Comparison of ENCODE assay signal across 8 mouse cellular contexts in the genomic region with DNA sequence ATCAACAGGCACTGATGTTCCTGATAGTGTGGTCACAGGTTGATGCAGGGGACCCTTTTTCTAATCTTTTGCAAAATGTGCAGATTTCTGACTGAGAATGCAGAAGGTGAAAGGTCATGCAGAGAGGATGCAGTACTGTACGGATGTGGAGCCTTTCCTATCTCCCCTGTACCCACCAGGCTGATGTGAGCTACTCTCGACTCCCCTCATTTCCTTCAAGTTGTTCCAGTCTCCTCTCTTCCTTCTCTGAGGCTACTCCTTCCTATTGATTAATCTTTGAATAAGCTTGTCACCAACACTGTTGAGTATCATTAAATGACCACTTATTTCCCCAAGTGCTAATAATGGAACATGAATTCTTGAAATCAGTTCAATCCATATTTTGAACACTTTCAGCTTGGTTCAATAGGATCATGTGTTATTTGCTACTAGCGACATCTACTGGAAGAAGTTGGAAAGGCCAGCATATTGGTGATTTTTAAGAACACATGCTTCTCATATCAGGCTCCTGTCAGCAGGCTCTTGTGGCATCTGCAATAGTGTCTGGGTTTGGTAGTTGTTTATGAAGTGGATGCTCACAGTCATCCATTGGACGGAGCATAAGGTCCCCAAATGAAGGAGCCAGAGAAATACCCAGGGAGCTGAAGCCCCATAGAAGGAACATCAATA. TPM values are rescaled to one million over a fixed set of nuclear protein-coding genes. Genes with fewer than 3 reads are reported as not detected.
A peak's percentile ranks its signal among the peaks of the same experiment; 100 is the strongest.
DNase-seq lines count a peak whose midpoint lies in the region; ATAC-seq lines count a peak whose summit lies in the region.

No protein-coding gene starts in this region.

- no peak overlapping the region for H3K4me3 ChIP-seq in intestine, embryonic 14.5 days (ENCODE audit: low read depth, low read length)
- no peak overlapping the region for H3K4me3 ChIP-seq in intestine, embryonic 15.5 days (replicated peaks)
- H3K4me3 ChIP-seq in forebrain, embryonic 14.5 days (ENCODE audit: low read depth, low read length): no peak overlapping the region
- H3K4me3 ChIP-seq in midbrain, embryonic 13.5 days (replicated peaks): no peak overlapping the region

- H3K4me1 ChIP-seq in intestine, embryonic 14.5 days (replicated peaks; ENCODE audit: control insufficient read depth, insufficient read depth, low read length): 0 out of 2 replicates have a peak, but pooled peaks cover 3% of the 10 kb centered on the region
- no peaks in the 10 kb centered on the region; the same call in 1 of the 2 replicates for H3K4me1 ChIP-seq in intestine, embryonic 15.5 days (replicated peaks)
- H3K4me1 ChIP-seq in forebrain, embryonic 14.5 days (ENCODE audit: control insufficient read depth, insufficient read depth, low read length): no peaks in the 10 kb centered on the region
- H3K4me1 ChIP-seq in midbrain, embryonic 13.5 days (replicated peaks): no peaks in the 10 kb centered on the region

- H3K4me2 ChIP-seq in intestine, embryonic 14.5 days (ENCODE audit: low read length): no peak overlapping the region
- H3K4me2 ChIP-seq in intestine, embryonic 15.5 days (replicated peaks): no peak overlapping the region
- H3K4me2 ChIP-seq in forebrain, embryonic 14.5 days (ENCODE audit: low read length): no peak overlapping the region
- H3K4me2 ChIP-seq in midbrain, embryonic 13.5 days (replicated peaks): no peak overlapping the region

- H3K9me3 ChIP-seq in intestine, embryonic 14.5 days (ENCODE audit: control insufficient read depth, low read length): peaks cover 5% of the 10 kb centered on the region; the same call in 1 of the 2 replicates
- no peaks in the 10 kb centered on the region for H3K9me3 ChIP-seq in intestine, embryonic 15.5 days
- H3K9me3 ChIP-seq in forebrain, embryonic 14.5 days (replicated peaks; ENCODE audit: control insufficient read depth, low read length): no peaks in the 10 kb centered on the region
- peaks cover 7% of the 10 kb centered on the region; the same call in 1 of the 2 replicates for H3K9me3 ChIP-seq in midbrain, embryonic 13.5 days

- H3K9ac ChIP-seq in intestine, embryonic 14.5 days (ENCODE audit: low read length): no peak overlapping the region
- H3K9ac ChIP-seq in intestine, embryonic 15.5 days: no peak overlapping the region
- no peak overlapping the region for H3K9ac ChIP-seq in forebrain, embryonic 14.5 days (ENCODE audit: low read length)
- no peak overlapping the region for H3K9ac ChIP-seq in midbrain, embryonic 13.5 days (replicated peaks)

- 34% methylated on average over 4 of the region's 4 CpGs for WGBS in intestine, embryonic 14.5 days
- WGBS in intestine, embryonic 15.5 days: 36% methylated on average over 4 of the region's 4 CpGs
- WGBS in forebrain, embryonic 14.5 days: 43% methylated on average over 4 of the region's 4 CpGs
- WGBS in midbrain, embryonic 13.5 days: 44% methylated on average over 4 of the region's 4 CpGs

- no peaks in the 10 kb centered on the region for H3K27me3 ChIP-seq in intestine, embryonic 14.5 days (replicated peaks; ENCODE audit: control insufficient read depth, insufficient read depth, low read length)
- no peaks in the 10 kb centered on the region for H3K27me3 ChIP-seq in intestine, embryonic 15.5 days (replicated peaks)
- no peaks in the 10 kb centered on the region for H3K27me3 ChIP-seq in forebrain, embryonic 14.5 days (replicated peaks; ENCODE audit: control insufficient read depth, insufficient read depth, low read length)
- H3K27me3 ChIP-seq in midbrain, embryonic 13.5 days: no peaks in the 10 kb centered on the region

- DNase-seq in intestine, embryonic 14.5 days (ENCODE audit: low spot score): no peak
- DNase-seq in CD4-positive helper T cell, adult 2 months (ENCODE audit: low read depth, low spot score): peak; percentile 78
- DNase-seq in brain, adult 2 months (ENCODE audit: low read depth, low spot score): peak; percentile 88
- DNase-seq in forebrain, embryonic 14.5 days (ENCODE audit: low spot score): peak; percentile 87
- peak; percentile 62 to 69 for DNase-seq in kidney, postnatal 36 days
- DNase-seq in urinary bladder, postnatal 10 days (ENCODE audit: low spot score): no peak

- H3K27ac ChIP-seq in intestine, embryonic 14.5 days (ENCODE audit: low read depth): no peak overlapping the region
- H3K27ac ChIP-seq in intestine, embryonic 15.5 days: no peak overlapping the region
- H3K27ac ChIP-seq in forebrain, embryonic 14.5 days (ENCODE audit: low read depth, low read length): no peak overlapping the region
- no peak overlapping the region for H3K27ac ChIP-seq in midbrain, embryonic 13.5 days

- peak; percentile 45; the same call in 1 of the 2 replicates for ATAC-seq in intestine, embryonic 14.5 days (replicated peaks; ENCODE audit: low FRiP score, low TSS enrichment, low read depth)
- ATAC-seq in intestine, embryonic 15.5 days: no peak
- peak; percentile 67; the same call in 1 of the 2 replicates for ATAC-seq in forebrain, embryonic 14.5 days
- ATAC-seq in midbrain, embryonic 13.5 days: peak; percentile 70

- H3K36me3 ChIP-seq in intestine, embryonic 14.5 days (ENCODE audit: control insufficient read depth, insufficient read depth, low read length): no peaks in the 10 kb centered on the region
- no peaks in the 10 kb centered on the region for H3K36me3 ChIP-seq in intestine, embryonic 15.5 days
- H3K36me3 ChIP-seq in forebrain, embryonic 14.5 days (ENCODE audit: control insufficient read depth, insufficient read depth, low read length): no peaks in the 10 kb centered on the region
- no peaks in the 10 kb centered on the region for H3K36me3 ChIP-seq in midbrain, embryonic 13.5 days

RNA-seq across cellular contexts. Expression of a gene that starts 12.7 kb away (rescaled TPM):
- polyA plus RNA-seq in intestine, embryonic 14.5 days (2014; fragmentation: Nextera tagmentation; extraction: Ambion mirVana): not detected in 2 replicates
- not detected in 2 replicates for polyA plus RNA-seq in intestine, embryonic 15.5 days (2015; fragmentation: Nextera tagmentation; extraction: Ambion mirVana)
- polyA plus RNA-seq in forebrain, embryonic 14.5 days (2014; fragmentation: Nextera tagmentation; extraction: Ambion mirVana): not detected in 2 replicates
- polyA plus RNA-seq in midbrain, embryonic 13.5 days (2015; fragmentation: Nextera tagmentation; extraction: Ambion mirVana): not detected in 2 replicates

RNA-seq across cellular contexts. Expression of a gene that starts 27.6 kb away (rescaled TPM):
- not detected in 2 replicates for polyA plus RNA-seq in intestine, embryonic 14.5 days (2014; fragmentation: Nextera tagmentation; extraction: Ambion mirVana)
- not detected in 2 replicates for polyA plus RNA-seq in intestine, embryonic 15.5 days (2015; fragmentation: Nextera tagmentation; extraction: Ambion mirVana)
- not detected in 2 replicates for polyA plus RNA-seq in forebrain, embryonic 14.5 days (2014; fragmentation: Nextera tagmentation; extraction: Ambion mirVana)
- not detected in 2 replicates for polyA plus RNA-seq in midbrain, embryonic 13.5 days (2015; fragmentation: Nextera tagmentation; extraction: Ambion mirVana)

RNA-seq across cellular contexts. Expression of a gene that starts 31.9 kb away (rescaled TPM):
- not detected in 2 replicates for polyA plus RNA-seq in intestine, embryonic 14.5 days (2014; fragmentation: Nextera tagmentation; extraction: Ambion mirVana)
- polyA plus RNA-seq in intestine, embryonic 15.5 days (2015; fragmentation: Nextera tagmentation; extraction: Ambion mirVana): not detected in 2 replicates
- polyA plus RNA-seq in forebrain, embryonic 14.5 days (2014; fragmentation: Nextera tagmentation; extraction: Ambion mirVana): not detected in 2 replicates
- polyA plus RNA-seq in midbrain, embryonic 13.5 days (2015; fragmentation: Nextera tagmentation; extraction: Ambion mirVana): not detected in 2 replicates

RNA-seq across cellular contexts. Expression of a gene that starts 44.5 kb away (rescaled TPM):
- not detected in 2 replicates for polyA plus RNA-seq in intestine, embryonic 14.5 days (2014; fragmentation: Nextera tagmentation; extraction: Ambion mirVana)
- polyA plus RNA-seq in intestine, embryonic 15.5 days (2015; fragmentation: Nextera tagmentation; extraction: Ambion mirVana): not detected in 2 replicates
- polyA plus RNA-seq in forebrain, embryonic 14.5 days (2014; fragmentation: Nextera tagmentation; extraction: Ambion mirVana): not detected in 2 replicates
- polyA plus RNA-seq in midbrain, embryonic 13.5 days (2015; fragmentation: Nextera tagmentation; extraction: Ambion mirVana): not detected in 2 replicates

RNA-seq across cellular contexts. Expression of a gene that starts 50.6 kb away (rescaled TPM):
- 0.34 and 0.49 TPM in 2 replicates for polyA plus RNA-seq in intestine, embryonic 14.5 days (2014; fragmentation: Nextera tagmentation; extraction: Ambion mirVana)
- polyA plus RNA-seq in intestine, embryonic 15.5 days (2015; fragmentation: Nextera tagmentation; extraction: Ambion mirVana): 1.0 and 1.1 TPM in 2 replicates
- 0.57 and 0.75 TPM in 2 replicates for polyA plus RNA-seq in forebrain, embryonic 14.5 days (2014; fragmentation: Nextera tagmentation; extraction: Ambion mirVana)
- 0.58 and 0.63 TPM in 2 replicates for polyA plus RNA-seq in midbrain, embryonic 13.5 days (2015; fragmentation: Nextera tagmentation; extraction: Ambion mirVana)

Comparison
In these comparisons a context has a peak if more than half of its experiments do, and no peak if none do; other contexts are left out.
1. DNase-seq: peak in CD4-positive helper T cell, adult 2 months (single experiment), brain, adult 2 months (single experiment), forebrain, embryonic 14.5 days (single experiment) and kidney, postnatal 36 days (2 of 2); none in intestine, embryonic 14.5 days (single experiment) and urinary bladder, postnatal 10 days (single experiment).